Mouse (Mus musculus): ENCODE measurements around the gene 1190007I07Rik. TPM values are rescaled to one million over a fixed set of nuclear protein-coding genes. Genes with fewer than 3 reads are reported as not detected.
A peak's percentile ranks its signal among the peaks of the same experiment; 100 is the strongest.

Gene 1190007I07Rik
- polyA plus RNA-seq, 1 experiment from 2014 or later, result 30.5 TPM

GRCm38 (mm10) chr10:82651221-82651620, 28.2 kb upstream of the 1190007I07Rik start:
- no peaks in the 10 kb centered on the region for H3K4me1 ChIP-seq (replicated peaks; ENCODE audit: control insufficient read depth, insufficient read depth, low read length)
- H3K27me3 ChIP-seq (replicated peaks; ENCODE audit: control insufficient read depth, insufficient read depth, low read length), result no peaks in the 10 kb centered on the region
- no peak overlapping the region for H3K4me2 ChIP-seq (ENCODE audit: low read length)
- WGBS, result 90% methylated on average over 5 of the region's 5 CpGs
- ATAC-seq, result no peak
- H3K4me3 ChIP-seq (replicated peaks; ENCODE audit: low read length), result no peak overlapping the region
- H3K27ac ChIP-seq (ENCODE audit: low read length), result no peak overlapping the region
- peaks cover 18% of the 10 kb centered on the region for H3K36me3 ChIP-seq (ENCODE audit: control insufficient read depth, insufficient read depth)
- no peaks in the 10 kb centered on the region for H3K9me3 ChIP-seq (ENCODE audit: control insufficient read depth, low read length)
- H3K9ac ChIP-seq (replicated peaks; ENCODE audit: low read depth, low read length), result no peak overlapping the region

- H3K9me3 ChIP-seq (ENCODE audit: control insufficient read depth, low read length), result no peaks in the 10 kb centered on the region
- no peak overlapping the region for H3K27ac ChIP-seq (ENCODE audit: low read length)
- no peaks in the 10 kb centered on the region for H3K27me3 ChIP-seq (replicated peaks; ENCODE audit: control insufficient read depth, insufficient read depth, low read length)
- H3K4me2 ChIP-seq (ENCODE audit: low read length), result no peak overlapping the region
- H3K36me3 ChIP-seq (ENCODE audit: control insufficient read depth, insufficient read depth), result peaks cover 39% of the 10 kb centered on the region
- H3K9ac ChIP-seq (replicated peaks; ENCODE audit: low read depth, low read length), result no peak overlapping the region
- ATAC-seq, result no peak
- no peaks in the 10 kb centered on the region for H3K4me1 ChIP-seq (replicated peaks; ENCODE audit: control insufficient read depth, insufficient read depth, low read length)
- WGBS, result 96% methylated on average over 17 of the region's 17 CpGs
- no peak overlapping the region for H3K4me3 ChIP-seq (replicated peaks; ENCODE audit: low read length)
These were observed 24.3 kb upstream of the 1190007I07Rik start for GRCm38 (mm10) chr10:82647205-82647811.

- no peak overlapping the region for H3K27ac ChIP-seq (ENCODE audit: low read length)
- H3K36me3 ChIP-seq (ENCODE audit: control insufficient read depth, insufficient read depth), result peaks cover 44% of the 10 kb centered on the region
- ATAC-seq, result no peak
- H3K4me2 ChIP-seq (ENCODE audit: low read length), result no peak overlapping the region
- no peaks in the 10 kb centered on the region for H3K9me3 ChIP-seq (ENCODE audit: control insufficient read depth, low read length)
- H3K27me3 ChIP-seq (replicated peaks; ENCODE audit: control insufficient read depth, insufficient read depth, low read length), result no peaks in the 10 kb centered on the region
- H3K9ac ChIP-seq (replicated peaks; ENCODE audit: low read depth, low read length), result no peak overlapping the region
- no peaks in the 10 kb centered on the region for H3K4me1 ChIP-seq (replicated peaks; ENCODE audit: control insufficient read depth, insufficient read depth, low read length)
- no peak overlapping the region for H3K4me3 ChIP-seq (replicated peaks; ENCODE audit: low read length)
- WGBS, result 97% methylated on average over 8 of the region's 8 CpGs
These were observed 23.1 kb upstream of the 1190007I07Rik start for GRCm38 (mm10) chr10:82646083-82646482.

GRCm38 (mm10) chr10:82641481-82641880, 18.5 kb upstream of the 1190007I07Rik start:
- Histone ChIP-seq H3K9ac (replicated peaks; ENCODE audit: low read depth, low read length) (no peak overlapping the region), H3K4me1 (replicated peaks; ENCODE audit: control insufficient read depth, insufficient read depth, low read length) (no peaks in the 10 kb centered on the region), H3K4me3 (replicated peaks; ENCODE audit: low read length) (no peak overlapping the region), H3K9me3 (ENCODE audit: control insufficient read depth, low read length) (no peaks in the 10 kb centered on the region), H3K27ac (ENCODE audit: low read length) (no peak overlapping the region), H3K36me3 (ENCODE audit: control insufficient read depth, insufficient read depth) (peaks cover 55% of the 10 kb centered on the region), H3K27me3 (replicated peaks; ENCODE audit: control insufficient read depth, insufficient read depth, low read length) (no peaks in the 10 kb centered on the region), H3K4me2 (ENCODE audit: low read length) (no peak overlapping the region)
- 87% methylated on average over 7 of the region's 9 CpGs for WGBS
- ATAC-seq, result no peak

GRCm38 (mm10) chr10:82639032-82639698, 16.1 kb upstream of the 1190007I07Rik start:
- Histone ChIP-seq H3K36me3 (ENCODE audit: control insufficient read depth, insufficient read depth) (peaks cover 42% of the 10 kb centered on the region), H3K4me2 (ENCODE audit: low read length) (no peak overlapping the region), H3K27ac (ENCODE audit: low read length) (no peak overlapping the region), H3K27me3 (replicated peaks; ENCODE audit: control insufficient read depth, insufficient read depth, low read length) (no peaks in the 10 kb centered on the region), H3K9ac (replicated peaks; ENCODE audit: low read depth, low read length) (no peak overlapping the region), H3K4me3 (replicated peaks; ENCODE audit: low read length) (no peak overlapping the region), H3K4me1 (replicated peaks; ENCODE audit: control insufficient read depth, insufficient read depth, low read length) (no peaks in the 10 kb centered on the region), H3K9me3 (ENCODE audit: control insufficient read depth, low read length) (no peaks in the 10 kb centered on the region)
- no peak for ATAC-seq
- 91% methylated on average over 8 of the region's 8 CpGs for WGBS

GRCm38 (mm10) chr10:82636321-82636720, 13.3 kb upstream of the 1190007I07Rik start:
- Histone ChIP-seq H3K4me1 (replicated peaks; ENCODE audit: control insufficient read depth, insufficient read depth, low read length) (peaks cover 5% of the 10 kb centered on the region), H3K4me2 (ENCODE audit: low read length) (no peak overlapping the region), H3K4me3 (replicated peaks; ENCODE audit: low read length) (no peak overlapping the region), H3K9ac (replicated peaks; ENCODE audit: low read depth, low read length) (no peak overlapping the region), H3K27me3 (replicated peaks; ENCODE audit: control insufficient read depth, insufficient read depth, low read length) (no peaks in the 10 kb centered on the region), H3K36me3 (ENCODE audit: control insufficient read depth, insufficient read depth) (peaks cover 24% of the 10 kb centered on the region), H3K27ac (ENCODE audit: low read length) (no peak overlapping the region), H3K9me3 (ENCODE audit: control insufficient read depth, low read length) (no peaks in the 10 kb centered on the region)
- 97% methylated on average over 3 of the region's 3 CpGs for WGBS
- ATAC-seq, result no peak

- WGBS, result 97% methylated on average over 7 of the region's 7 CpGs
- peaks cover 14% of the 10 kb centered on the region for H3K4me1 ChIP-seq (replicated peaks; ENCODE audit: control insufficient read depth, insufficient read depth, low read length)
- H3K27me3 ChIP-seq (replicated peaks; ENCODE audit: control insufficient read depth, insufficient read depth, low read length), result no peaks in the 10 kb centered on the region
- no peak overlapping the region for H3K4me3 ChIP-seq (replicated peaks; ENCODE audit: low read length)
- no peak overlapping the region for H3K27ac ChIP-seq (ENCODE audit: low read length)
- H3K9me3 ChIP-seq (ENCODE audit: control insufficient read depth, low read length), result no peaks in the 10 kb centered on the region
- no peak overlapping the region for H3K4me2 ChIP-seq (ENCODE audit: low read length)
- no peak overlapping the region for H3K9ac ChIP-seq (replicated peaks; ENCODE audit: low read depth, low read length)
- ATAC-seq, result no peak
- peaks cover 8% of the 10 kb centered on the region for H3K36me3 ChIP-seq (ENCODE audit: control insufficient read depth, insufficient read depth)
These were observed 11.3 kb upstream of the 1190007I07Rik start for GRCm38 (mm10) chr10:82634348-82634747.

GRCm38 (mm10) chr10:82632496-82633280, 9.7 kb upstream of the 1190007I07Rik start:
- Histone ChIP-seq H3K27me3 (replicated peaks; ENCODE audit: control insufficient read depth, insufficient read depth, low read length) (no peaks in the 10 kb centered on the region), H3K4me3 (replicated peaks; ENCODE audit: low read length) (no peak overlapping the region), H3K4me1 (replicated peaks; ENCODE audit: control insufficient read depth, insufficient read depth, low read length) (peaks cover 19% of the 10 kb centered on the region), H3K4me2 (ENCODE audit: low read length) (no peak overlapping the region), H3K9me3 (ENCODE audit: control insufficient read depth, low read length) (no peaks in the 10 kb centered on the region), H3K27ac (ENCODE audit: low read length) (no peak overlapping the region), H3K9ac (replicated peaks; ENCODE audit: low read depth, low read length) (no peak overlapping the region), H3K36me3 (ENCODE audit: control insufficient read depth, insufficient read depth) (0 out of 2 replicates have a peak, but pooled peaks cover 2% of the 10 kb centered on the region)
- no peak for ATAC-seq
- 97% methylated on average over 12 of the region's 12 CpGs for WGBS

GRCm38 (mm10) chr10:82631133-82631532, 8.1 kb upstream of the 1190007I07Rik start:
- Histone ChIP-seq H3K27me3 (replicated peaks; ENCODE audit: control insufficient read depth, insufficient read depth, low read length) (no peaks in the 10 kb centered on the region), H3K4me2 (ENCODE audit: low read length) (peak overlapping the region; percentile 70), H3K36me3 (ENCODE audit: control insufficient read depth, insufficient read depth) (no peaks in the 10 kb centered on the region), H3K4me1 (replicated peaks; ENCODE audit: control insufficient read depth, insufficient read depth, low read length) (peaks cover 19% of the 10 kb centered on the region), H3K9me3 (ENCODE audit: control insufficient read depth, low read length) (no peaks in the 10 kb centered on the region), H3K27ac (ENCODE audit: low read length) (no peak overlapping the region), H3K4me3 (replicated peaks; ENCODE audit: low read length) (no peak overlapping the region; the same call in 1 of the 2 replicates), H3K9ac (replicated peaks; ENCODE audit: low read depth, low read length) (peak overlapping the region; percentile 84; the same call in 1 of the 2 replicates)
- 74% methylated on average over 7 of the region's 7 CpGs for WGBS
- no peak for ATAC-seq
